Mouse (Mus musculus): ENCODE measurements at regions not wholly inside any gene's neighbourhood (a gene's known extent, or its start where the extent isn't known, plus 50 kb on each side); places are given as distances from the start of the nearest gene placed in this dataset.
"Not testable (repeated sequence)": the region's sequence is repeated elsewhere in the genome, so short reads cannot be mapped to it uniquely, and the experiment has no call there.

DNA sequence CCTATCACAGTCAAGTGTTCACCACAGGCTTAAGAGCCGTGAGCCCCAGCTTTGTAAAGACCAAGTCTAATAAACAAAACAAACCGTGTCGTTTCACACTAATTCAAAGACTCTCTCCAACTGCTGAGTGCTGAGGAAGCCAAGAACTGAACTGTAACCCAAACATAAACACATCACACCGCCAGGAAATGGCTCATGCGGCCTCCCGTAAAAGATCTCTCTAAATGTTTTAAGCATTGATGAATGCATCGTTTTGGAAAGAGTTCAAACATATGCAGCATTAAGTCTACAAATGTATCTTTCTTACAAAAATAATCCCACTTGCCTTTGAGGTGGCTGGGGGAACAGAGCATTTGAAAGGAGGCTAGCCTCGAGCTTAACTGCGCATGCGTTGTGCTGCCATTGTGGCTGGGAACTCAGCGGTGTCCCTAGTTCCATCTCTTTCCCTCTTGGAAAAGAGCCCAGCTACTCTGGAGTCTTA is 280.7 kb downstream of the Gxylt1 start:
- no peak for DNase-seq

DNA sequence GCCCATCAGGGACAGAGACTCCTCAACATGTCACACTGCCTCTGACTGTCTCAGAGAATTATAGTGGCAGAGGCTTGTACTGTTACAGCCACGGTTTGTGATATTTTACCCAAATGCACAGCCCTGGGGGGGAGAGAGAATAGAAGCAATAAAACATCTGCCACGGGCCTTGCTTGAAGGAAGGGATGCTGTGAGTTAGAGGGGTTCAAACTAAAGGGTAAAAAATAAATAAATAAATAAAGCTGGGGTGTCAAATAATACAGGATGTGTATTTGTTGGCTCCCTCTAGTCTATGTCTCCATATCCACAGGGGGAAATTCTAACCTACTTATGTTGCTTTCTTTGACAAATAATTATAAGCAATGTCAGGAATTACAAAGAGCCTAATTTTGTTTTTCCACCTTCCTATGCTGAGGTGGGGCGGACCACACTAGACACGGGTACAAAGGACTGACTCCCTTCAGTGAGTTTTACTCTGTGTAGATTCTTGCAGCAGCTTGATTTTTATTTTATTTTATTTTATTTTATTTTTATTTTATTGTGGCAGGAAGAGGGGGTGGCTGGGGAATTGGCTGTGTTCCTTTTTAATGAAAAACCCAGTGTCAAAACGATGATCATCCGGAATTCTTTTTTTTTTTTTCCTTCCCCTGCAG is 281.3 kb downstream of the Gxylt1 start:
- no peak for DNase-seq

DNA sequence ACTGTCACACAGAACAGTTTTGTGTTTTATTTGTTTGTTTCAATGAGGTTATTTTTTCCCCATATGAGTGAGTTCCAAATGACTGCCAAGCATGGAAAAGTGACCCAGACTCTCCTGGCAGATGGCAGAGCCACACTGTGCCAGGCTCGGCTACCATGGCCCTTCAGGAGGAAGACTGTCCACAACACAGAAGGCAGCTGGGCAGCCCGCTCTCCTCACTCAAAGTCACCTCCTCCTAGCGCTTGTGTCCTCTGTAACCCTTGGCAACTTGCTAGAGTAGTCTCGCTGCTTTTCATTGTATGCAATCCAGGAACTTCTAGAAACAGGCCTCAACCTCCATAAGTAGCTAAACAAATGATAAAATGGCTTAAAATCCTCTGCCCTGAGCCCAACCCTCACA is 299.2 kb downstream of the Gxylt1 start:
- DNase-seq: peak; percentile 21

DNA sequence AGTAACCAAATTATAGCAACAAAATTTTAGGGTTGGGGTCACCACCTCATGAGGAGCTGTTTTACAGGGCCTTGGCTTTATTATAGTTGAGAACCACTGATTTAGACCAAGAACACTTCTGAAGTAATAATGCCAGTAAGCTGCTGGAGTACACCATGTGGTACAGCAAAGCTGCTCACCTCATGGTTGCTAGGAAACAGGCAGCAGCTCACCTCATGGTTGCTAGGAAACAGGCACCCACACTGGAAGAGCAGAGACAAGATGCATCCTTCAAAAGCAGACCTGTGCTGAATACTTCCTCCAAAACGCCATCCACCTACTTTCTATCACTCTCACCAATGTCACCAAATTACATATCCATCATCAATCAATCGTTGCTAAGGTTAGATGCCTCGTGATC is 300.0 kb downstream of the Gxylt1 start:
- peak; percentile 30 for DNase-seq

DNA sequence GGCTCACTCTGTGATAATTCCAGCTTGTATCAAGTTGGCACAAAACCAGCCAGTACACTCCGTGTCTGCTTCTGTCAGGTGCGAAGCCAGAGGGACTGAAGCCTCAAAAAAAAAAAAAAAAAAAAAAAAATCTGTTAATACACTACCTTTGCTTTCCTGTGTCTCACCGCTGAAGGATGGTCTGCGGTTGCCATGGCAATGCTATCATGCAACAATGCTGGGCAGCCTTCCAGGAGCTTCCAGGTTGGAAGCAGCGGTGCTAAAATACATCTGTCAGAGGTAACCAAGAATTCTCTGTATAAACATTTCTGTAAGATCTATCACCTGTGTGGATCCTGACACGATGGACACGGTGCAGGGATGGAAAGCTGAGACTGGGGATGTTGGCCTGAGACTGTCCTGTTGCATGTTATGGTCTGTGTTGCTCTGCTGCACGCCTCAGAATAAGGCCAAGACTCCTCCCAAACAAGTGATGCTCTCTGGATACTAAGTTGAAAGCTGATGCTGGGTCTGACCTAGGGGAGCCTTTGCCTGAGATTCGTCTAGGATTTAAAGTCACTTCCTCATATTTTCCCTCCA is 301.2 kb downstream of the Gxylt1 start:
- DNase-seq: no peak

DNA sequence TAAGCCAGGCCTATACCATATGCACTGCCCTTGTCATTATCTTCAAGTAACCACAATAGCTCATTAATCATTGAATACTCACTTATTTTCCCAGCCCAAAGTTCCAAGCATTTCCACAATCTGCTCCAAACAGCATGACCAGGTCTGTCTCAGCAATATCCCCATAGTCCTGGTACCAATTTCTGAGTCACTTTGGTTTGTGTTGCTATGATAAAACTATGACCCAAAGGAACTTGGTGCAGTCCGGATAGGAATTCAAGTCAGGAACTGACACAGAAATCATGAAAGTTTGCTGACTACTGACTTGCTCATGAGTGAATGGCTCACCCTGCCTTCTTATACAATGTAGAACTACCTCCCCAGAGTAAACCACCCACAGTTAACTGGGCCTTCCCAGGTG is 309.4 kb downstream of the Gxylt1 start:
- no peak for DNase-seq

DNA sequence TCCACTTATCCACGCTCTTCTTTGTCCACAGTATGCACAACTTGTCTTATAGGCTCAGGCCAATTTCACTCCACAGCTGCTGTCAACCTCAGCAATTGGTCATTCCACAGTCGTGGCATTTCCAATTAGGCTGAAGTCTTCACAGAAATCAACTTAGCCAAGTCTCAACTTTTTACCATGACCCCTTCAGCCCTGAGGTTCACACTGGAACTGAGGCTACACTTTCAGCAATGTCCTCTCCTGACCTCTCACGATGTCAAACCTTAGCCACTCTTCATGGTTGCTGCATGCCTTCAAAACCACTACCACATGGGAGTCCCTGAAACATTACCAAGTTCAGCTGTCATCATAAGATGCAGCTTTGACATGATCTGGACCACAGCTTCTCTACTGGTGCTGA is 310.1 kb downstream of the Gxylt1 start:
- no peak for DNase-seq

DNA sequence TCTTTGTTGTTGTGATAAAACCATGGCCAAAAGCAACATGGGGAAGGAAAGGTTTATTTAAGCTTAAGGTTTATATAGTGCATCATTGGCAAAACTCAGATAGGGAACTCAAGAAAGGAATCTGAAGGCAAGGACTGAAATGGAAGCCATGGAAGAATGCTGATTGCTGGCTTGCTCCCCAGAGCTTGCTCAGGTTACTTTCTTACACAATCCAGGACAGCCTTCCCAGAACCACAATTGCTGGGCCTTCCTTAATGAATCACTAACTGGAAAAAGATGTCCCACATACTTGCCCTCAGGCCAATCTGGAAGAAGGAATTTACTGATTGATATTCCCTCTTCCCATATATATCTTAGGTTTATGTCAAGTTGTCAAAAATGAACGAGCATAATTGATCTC is 310.8 kb downstream of the Gxylt1 start:
- DNase-seq: no peak

DNA sequence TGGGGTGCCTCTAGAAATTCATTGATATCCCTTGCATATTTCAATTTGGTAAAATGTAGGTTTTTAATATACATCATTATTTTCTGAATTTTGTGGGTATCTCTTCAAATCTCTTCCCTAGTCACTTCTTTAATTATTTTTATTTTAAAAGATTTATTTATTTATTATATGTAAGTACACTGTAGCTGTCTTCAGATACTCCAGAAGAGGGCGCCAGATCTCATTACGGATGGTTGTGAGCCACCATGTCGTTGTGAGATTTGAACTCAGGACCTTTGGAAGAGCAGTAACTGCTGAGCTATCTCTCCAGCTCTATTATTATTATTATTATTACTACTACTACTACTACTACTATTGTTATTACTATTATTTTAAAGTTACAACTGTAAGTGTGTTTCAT is 324.1 kb downstream of the Gxylt1 start:
- not testable (repeated sequence) for DNase-seq

DNA sequence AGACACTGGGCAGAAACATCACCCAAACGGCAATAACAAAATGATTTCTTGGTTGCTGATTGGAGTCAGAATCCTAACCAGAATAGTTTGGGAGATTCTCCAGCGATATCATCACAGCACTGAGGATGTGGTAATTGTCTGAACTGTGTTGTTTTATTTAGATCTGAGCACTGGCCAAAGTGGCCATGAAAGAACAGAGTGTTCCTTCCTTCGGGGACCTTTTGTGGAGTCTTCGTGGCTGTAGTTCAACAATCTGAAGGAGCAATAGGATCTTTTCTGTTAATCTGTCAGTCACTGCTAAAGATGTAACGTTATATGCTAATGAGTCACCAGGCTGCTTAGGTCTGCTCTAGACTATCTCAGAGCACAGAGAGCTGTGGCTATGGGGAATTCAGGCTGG is 328.8 kb downstream of the Gxylt1 start:
- no peak for DNase-seq

DNA sequence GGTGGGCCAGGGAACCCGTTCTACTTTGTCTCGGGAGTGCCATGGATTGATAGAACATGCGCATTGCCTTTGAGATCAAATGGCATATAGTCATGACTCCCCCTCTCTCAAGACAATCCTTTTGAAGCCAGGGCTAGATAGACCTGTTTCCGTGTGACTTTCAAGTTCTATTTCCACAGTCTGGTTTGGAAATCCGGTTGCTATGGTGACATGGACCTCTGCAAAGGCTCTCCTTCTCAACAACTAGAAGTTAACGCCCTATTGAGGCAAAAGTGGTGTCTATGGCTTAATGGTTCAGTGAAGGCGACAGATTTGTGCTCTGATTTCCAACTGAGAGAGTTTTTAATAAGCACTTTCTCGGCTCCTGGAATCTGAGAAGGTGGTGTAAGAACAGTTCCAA is 371.2 kb downstream of the Gxylt1 start:
- DNase-seq: peak; percentile 3

DNA sequence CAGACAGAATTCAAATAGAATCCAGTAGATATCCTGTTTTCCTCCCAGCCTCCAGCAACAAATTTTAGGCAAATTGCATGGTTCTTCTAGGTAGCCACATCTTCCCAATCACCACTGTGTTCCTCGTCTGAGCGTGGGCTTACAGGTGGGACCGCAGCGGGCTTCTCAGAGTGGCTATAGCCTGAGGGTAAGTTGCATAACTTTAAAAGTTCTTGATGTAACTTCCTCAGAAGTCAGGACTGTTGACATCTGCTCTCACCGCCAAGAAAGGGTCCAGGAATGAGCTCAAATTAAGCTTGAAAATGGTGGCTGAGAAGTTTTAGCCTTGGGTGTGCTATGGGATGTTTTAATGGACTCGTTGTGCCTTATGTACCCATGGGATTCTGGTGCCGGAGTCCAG is 377.7 kb downstream of the Gxylt1 start:
- no peak for DNase-seq

DNA sequence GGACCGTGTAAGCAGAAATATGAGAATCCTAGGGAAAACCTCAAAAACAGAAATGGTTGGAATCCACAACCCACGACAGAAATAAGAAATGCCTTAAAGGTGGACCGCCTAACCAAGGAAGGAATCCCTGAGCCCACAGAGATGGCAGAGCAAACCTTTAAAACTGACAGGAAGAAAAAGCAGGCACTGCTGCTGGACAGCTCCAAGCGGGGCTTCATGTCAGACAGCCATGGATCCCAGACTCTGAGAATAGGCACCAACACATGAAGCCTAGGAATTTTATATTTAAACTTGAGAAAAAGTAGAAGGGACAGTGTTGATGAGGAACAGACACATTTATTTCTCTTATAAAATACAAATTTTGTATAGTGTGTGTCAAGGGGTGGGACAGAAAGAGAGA is 379.1 kb downstream of the Gxylt1 start:
- no peak for DNase-seq

DNA sequence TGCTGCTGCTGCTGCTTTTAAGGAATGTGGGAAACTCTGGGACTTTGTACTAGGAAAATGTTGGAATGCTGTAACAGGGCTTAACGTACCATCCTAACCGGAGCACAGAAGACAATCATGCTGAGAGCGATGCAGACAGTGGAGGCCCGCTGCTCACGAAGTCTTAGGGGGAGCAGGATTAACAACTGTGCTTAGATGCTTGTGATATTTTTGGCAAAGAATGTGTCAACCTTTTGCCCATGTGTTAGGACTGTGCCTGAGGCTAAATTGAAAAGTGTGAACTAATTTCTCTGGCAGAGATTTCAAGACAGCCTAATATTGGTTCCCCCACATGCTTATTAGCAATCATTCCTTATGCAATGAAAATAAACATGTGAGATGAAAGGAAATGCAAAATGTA is 398.5 kb downstream of the Gxylt1 start:
- DNase-seq: no peak

DNA sequence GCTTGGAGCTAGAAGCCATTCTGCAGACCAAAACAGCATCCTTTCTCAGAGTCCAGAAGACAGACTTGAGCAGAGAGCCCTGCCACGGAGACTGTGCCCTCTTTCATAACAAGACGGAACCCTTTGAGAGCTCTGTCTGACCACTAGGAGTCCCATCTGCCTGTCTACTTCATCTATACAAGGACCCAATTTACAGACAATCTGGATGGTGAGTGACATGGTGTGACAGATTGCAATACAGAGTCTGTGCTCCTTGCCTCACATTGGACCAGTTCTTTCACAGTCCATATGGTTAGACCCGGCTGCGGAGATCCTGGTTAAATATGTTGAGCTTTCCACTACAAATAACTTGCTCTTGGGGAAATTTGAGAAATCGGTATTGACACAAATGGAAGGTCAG is 410.9 kb downstream of the Gxylt1 start:
- DNase-seq: no peak

DNA sequence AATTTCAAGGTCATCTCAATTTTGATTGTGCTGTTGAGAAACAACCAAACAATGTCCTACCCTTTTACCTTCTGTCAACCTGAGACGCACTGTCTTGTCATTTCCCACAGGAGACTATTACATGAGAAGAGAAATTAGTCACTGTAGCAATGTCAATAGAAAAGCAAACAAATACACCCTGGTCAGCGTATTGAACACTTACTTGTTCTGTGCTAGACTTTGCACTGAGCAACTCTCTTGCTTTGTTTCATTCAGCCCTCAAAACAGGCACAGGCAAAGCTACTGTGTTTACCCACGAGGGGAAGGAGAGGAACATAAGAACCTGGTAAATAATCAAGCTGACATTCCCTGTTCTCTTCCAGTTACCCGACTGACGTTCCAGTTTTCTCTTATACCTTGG is 424.1 kb downstream of the Gxylt1 start:
- DNase-seq: no peak

DNA sequence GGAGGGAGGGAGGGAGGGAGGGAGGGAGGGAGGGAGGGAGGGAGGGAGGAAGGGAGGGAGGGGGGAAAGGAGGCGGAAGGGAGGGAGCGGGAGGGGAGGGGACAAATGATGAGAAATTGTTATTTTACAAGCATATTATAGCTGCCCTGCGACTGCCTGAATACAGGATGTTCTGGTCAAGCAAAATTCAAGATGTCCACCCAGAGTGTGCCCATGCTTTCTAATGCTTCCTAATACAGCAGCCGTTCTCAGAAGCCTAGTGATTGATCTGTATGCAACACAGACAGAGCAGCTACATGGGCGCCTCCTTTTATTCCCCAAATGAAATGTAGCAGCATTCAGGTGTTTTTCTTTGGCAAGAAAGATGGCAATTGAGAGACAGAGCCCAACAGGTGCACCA is 434.9 kb downstream of the Gxylt1 start:
- DNase-seq: no peak

DNA sequence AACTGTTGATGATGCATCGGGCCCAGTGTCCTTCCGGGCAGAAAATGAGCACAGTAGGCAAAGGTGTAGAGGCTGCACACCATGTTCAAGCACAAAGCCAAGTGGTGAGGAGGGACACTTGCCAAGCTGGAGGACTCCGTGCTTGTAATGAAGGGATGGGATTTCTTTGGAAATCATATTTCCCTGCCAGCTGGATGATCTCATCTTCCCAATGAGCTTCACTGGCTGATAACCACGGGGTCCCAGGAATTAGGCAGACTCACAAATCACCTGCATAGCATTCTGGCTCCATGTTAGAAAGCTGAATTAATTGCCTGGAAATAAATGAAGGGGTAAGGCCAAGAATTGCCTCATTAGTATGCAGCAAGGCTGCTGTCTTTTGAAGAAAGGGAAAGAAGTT is 435.4 kb downstream of the Gxylt1 start:
- no peak for DNase-seq

DNA sequence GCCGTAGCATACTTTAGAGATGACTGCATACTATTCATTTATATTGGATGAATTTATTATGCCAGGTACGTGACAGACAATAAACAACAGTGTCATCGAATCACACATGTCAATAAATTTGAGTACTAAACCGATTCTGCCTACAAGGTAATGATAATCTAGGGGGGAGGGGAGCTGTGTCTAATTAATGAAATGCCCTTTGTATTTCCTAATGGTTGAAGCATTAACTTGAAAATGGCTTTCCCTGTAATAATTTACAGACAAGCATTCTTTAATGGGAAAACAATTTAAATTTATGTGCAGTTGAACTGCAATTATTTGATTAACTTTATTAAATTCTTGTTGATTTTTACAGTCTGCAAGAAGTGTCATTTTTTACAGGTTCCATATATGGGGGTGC is 429.5 kb downstream of the Pdzrn4 start:
- DNase-seq: no peak

Measured in right cerebral cortex, postnatal 25 days (tissue).